Mouse (Mus musculus) adrenal gland, postnatal 36 days (tissue): ENCODE measurements around the gene Fbxo17. TPM values are rescaled to one million over a fixed set of nuclear protein-coding genes. Genes with fewer than 3 reads are reported as not detected.

Experiments
- DNase-seq, 2 experiments: peaks; one replicate each; pipeline ENCODE4 v3.0.0; 2021; ENCODE audit warnings: mixed read lengths in 1 of 2
- total RNA-seq, 2 experiments: library from RNA; stranded (reverse); gene quantifications; 2 replicates each; pipeline ENCODE4 v1.2.3; 2021

Fbxo17 gene
- total RNA-seq, 2 experiments from 2014 or later: 2.2 to 3.5 TPM

GRCm38 (mm10) chr7:28719159-28719558 lies 2.6 kb downstream of the Fbxo17 start:
- no peak for DNase-seq

GRCm38 (mm10) chr7:28719650-28720049 lies 3.0 kb downstream of the Fbxo17 start:
- no peak for DNase-seq

GRCm38 (mm10) chr7:28720753-28721537 lies 4.3 kb downstream of the Fbxo17 start:
- DNase-seq: no peak

GRCm38 (mm10) chr7:28722079-28722478 lies 5.5 kb downstream of the Fbxo17 start:
- DNase-seq: no peak

- no peak for DNase-seq
These were observed 8.0 kb downstream of the Fbxo17 start for GRCm38 (mm10) chr7:28724613-28725012.

GRCm38 (mm10) chr7:28726600-28726999 lies 10.0 kb downstream of the Fbxo17 start:
- peak; percentile 90 to 91 for DNase-seq

GRCm38 (mm10) chr7:28727649-28728340 lies 11.2 kb downstream of the Fbxo17 start:
- peak; percentile 32 to 38 for DNase-seq

GRCm38 (mm10) chr7:28732341-28733142 lies 15.9 kb downstream of the Fbxo17 start:
- DNase-seq: peak; percentile 91

- DNase-seq: no peak
These were observed 16.6 kb downstream of the Fbxo17 start for GRCm38 (mm10) chr7:28733211-28733610.

GRCm38 (mm10) chr7:28735701-28736100 lies 19.1 kb downstream of the Fbxo17 start:
- no peak for DNase-seq

- DNase-seq: no peak
These were observed 23.2 kb downstream of the Fbxo17 start for GRCm38 (mm10) chr7:28739829-28740228.

GRCm38 (mm10) chr7:28740949-28741348 lies 24.3 kb downstream of the Fbxo17 start:
- DNase-seq: peak; percentile 32 to 33

GRCm38 (mm10) chr7:28741368-28741708 lies 24.7 kb downstream of the Fbxo17 start:
- DNase-seq: no peak

GRCm38 (mm10) chr7:28741709-28742438 lies 25.3 kb downstream of the Fbxo17 start, which contains the start of the genes Mrps12 and Sars2:
Gene Mrps12 (minus strand): TSS chr7:28741820.
Gene Sars2 (plus strand): TSS chr7:28741992.
- peak; percentile 94 for DNase-seq

GRCm38 (mm10) chr7:28749935-28750334 lies 33.3 kb downstream of the Fbxo17 start:
- DNase-seq: no peak

GRCm38 (mm10) chr7:28756079-28756478 lies 39.5 kb downstream of the Fbxo17 start, which contains the start of gene Ccer2:
Gene Ccer2 (plus strand): TSS chr7:28756174.
- no peak for DNase-seq

GRCm38 (mm10) chr7:28758623-28759022 lies 42.0 kb downstream of the Fbxo17 start:
- DNase-seq: no peak

GRCm38 (mm10) chr7:28761907-28762306 lies 45.3 kb downstream of the Fbxo17 start:
- peak; percentile 34 to 56 for DNase-seq

- DNase-seq: peak; percentile 45 to 55
These were observed 48.6 kb downstream of the Fbxo17 start for GRCm38 (mm10) chr7:28765211-28765610.

GRCm38 (mm10) chr7:28766173-28766879 lies 49.7 kb downstream of the Fbxo17 start, which contains the start of gene Sirt2:
Gene Sirt2 (plus strand): TSS chr7:28766735.
- peak; percentile 94 to 97 for DNase-seq

GRCm38 (mm10) chr7:28766910-28767309 lies 50.3 kb downstream of the Fbxo17 start:
- no peak for DNase-seq
